Mouse (Mus musculus) embryonic facial prominence, embryonic 12.5 days (tissue): ENCODE measurements around the gene Bcl6. TPM values are rescaled to one million over a fixed set of nuclear protein-coding genes. Genes with fewer than 3 reads are reported as not detected.

Experiments used
- ATAC-seq: fragments of 200-750 bp; cut with Nextera tagmentation; 2 replicates; pipeline ENCODE4 v1.8.0; 2017; ENCODE audit not compliant: insufficient number of reproducible peaks, insufficient read depth, low FRiP score, low TSS enrichment
- H3K27ac ChIP-seq: fragments of 300-500 bp; sonication (generic); 2 replicates; pipeline ENCODE4 v1.5.1; 2016; ENCODE audit warnings: mild to moderate bottlenecking
- H3K27me3 ChIP-seq: fragments of 300-500 bp; sonication (generic); 2 replicates; pipeline ENCODE4 v1.6.1; 2016; ENCODE audit warnings: mild to moderate bottlenecking, moderate library complexity
- H3K36me3 ChIP-seq: fragments of 300-500 bp; sonication (generic); 2 replicates; pipeline ENCODE4 v1.6.1; 2016; ENCODE audit warnings: mild to moderate bottlenecking
- H3K4me1 ChIP-seq: fragments of 300-500 bp; sonication (generic); 2 replicates; pipeline ENCODE4 v1.6.1; 2016
- H3K4me2 ChIP-seq: fragments of 300-500 bp; sonication (generic); replicated peaks from 2 replicates; pipeline ENCODE4 v1.6.1; 2016; ENCODE audit warnings: mild to moderate bottlenecking, moderate library complexity
- H3K4me3 ChIP-seq: fragments of 300-500 bp; sonication (generic); 2 replicates; pipeline ENCODE4 v1.5.1; 2016; ENCODE audit warnings: mild to moderate bottlenecking
- H3K9ac ChIP-seq: fragments of 300-500 bp; sonication (generic); 2 replicates; pipeline ENCODE4 v1.6.1; 2016; ENCODE audit warnings: mild to moderate bottlenecking, moderate library complexity
- H3K9me3 ChIP-seq: fragments of 300-500 bp; sonication (generic); 2 replicates; pipeline ENCODE4 v1.6.1; 2016; ENCODE audit warnings: mild to moderate bottlenecking, moderate library complexity
- WGBS: fragments of 180-500 bp; shearing (Covaris S2); methylation state at CpG from one replicate; pipeline ENCODE4 v1.1.7; 2016; 5-methylcytosine and 5-hydroxymethylcytosine counted together
- polyA plus RNA-seq: library from polyadenylated mRNA; unstranded; fragments of >200 nt; fragmentation: Nextera tagmentation; extraction: Ambion mirVana; gene quantifications from 2 replicates; pipeline ENCODE4 v1.2.1, GENCODE M21; 2016

Bcl6 gene
- polyA plus RNA-seq, 1 experiment from 2014 or later = 0.51 TPM

- ATAC-seq = no peak
- peaks cover 26% of the 10 kb centered on the region for H3K27me3 ChIP-seq
- no peaks in the 10 kb centered on the region for H3K36me3 ChIP-seq
- H3K4me2 ChIP-seq = peak overlapping the region; percentile 88
- WGBS = 2% methylated on average over 30 of the region's 32 CpGs
- H3K27ac ChIP-seq = no peak overlapping the region
- peak overlapping the region; percentile 34 for H3K4me3 ChIP-seq
- H3K9ac ChIP-seq = peak overlapping the region; percentile 42; the same call in 1 of the 2 replicates
- H3K4me1 ChIP-seq = peaks cover 31% of the 10 kb centered on the region
- no peaks in the 10 kb centered on the region for H3K9me3 ChIP-seq
Observed at GRCm38 (mm10) chr16:23980991-23981720, 7.5 kb downstream of the Bcl6 start.

DNA sequence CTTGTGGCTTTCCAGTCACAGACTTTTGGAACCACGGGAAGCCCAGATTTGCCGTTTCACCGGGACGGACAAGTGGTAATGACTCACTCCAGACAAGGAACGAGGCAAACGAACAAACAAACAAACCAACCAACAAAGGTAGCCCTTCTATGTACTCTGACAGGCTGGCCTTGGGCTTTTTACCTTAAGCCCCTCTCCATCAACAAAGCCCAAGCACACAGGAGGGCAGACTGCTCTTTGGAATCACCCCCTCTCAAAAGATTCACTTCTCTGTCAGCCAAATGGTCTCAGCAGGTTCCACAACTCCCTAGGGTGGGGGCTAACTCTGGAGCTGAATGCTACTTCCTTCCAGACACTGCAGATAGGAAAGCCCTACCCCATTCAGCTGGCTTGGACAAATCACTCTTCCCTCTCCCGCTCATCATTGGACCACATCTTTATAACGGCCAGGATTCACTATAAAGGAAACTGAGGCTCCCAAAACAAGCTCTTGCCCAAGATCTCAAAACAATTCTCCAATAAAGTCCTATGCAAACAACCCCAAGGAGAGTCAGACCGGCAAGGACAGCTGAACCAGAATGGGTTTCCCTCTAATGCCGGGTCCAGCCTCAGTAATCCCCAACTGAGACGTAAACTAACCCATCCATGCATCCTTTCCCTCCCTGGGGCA lies 8.3 kb downstream of the Bcl6 start:
- Histone ChIP-seq H3K27ac (no peak overlapping the region), H3K9me3 (no peaks in the 10 kb centered on the region), H3K4me2 (peak overlapping the region; percentile 88), H3K4me3 (peak overlapping the region; percentile 34; the same call in 1 of the 2 replicates), H3K36me3 (no peaks in the 10 kb centered on the region), H3K27me3 (peaks cover 24% of the 10 kb centered on the region), H3K4me1 (peaks cover 28% of the 10 kb centered on the region), H3K9ac (peak overlapping the region; percentile 34; the same call in 1 of the 2 replicates)
- ATAC-seq = no peak
- 8% methylated on average over 11 of the region's 11 CpGs for WGBS

- 79% methylated on average over 9 of the region's 9 CpGs for WGBS
- H3K4me1 ChIP-seq = peaks cover 21% of the 10 kb centered on the region
- ATAC-seq = no peak
- H3K9me3 ChIP-seq = no peaks in the 10 kb centered on the region
- H3K4me2 ChIP-seq = no peak overlapping the region
- no peaks in the 10 kb centered on the region for H3K36me3 ChIP-seq
- peaks cover 21% of the 10 kb centered on the region for H3K27me3 ChIP-seq
- no peak overlapping the region for H3K4me3 ChIP-seq
- H3K27ac ChIP-seq = no peak overlapping the region
- H3K9ac ChIP-seq = no peak overlapping the region
Observed at GRCm38 (mm10) chr16:23979446-23979845, 9.2 kb downstream of the Bcl6 start.

- 72% methylated on average over 4 of the region's 4 CpGs for WGBS
- H3K36me3 ChIP-seq = no peaks in the 10 kb centered on the region
- no peaks in the 10 kb centered on the region for H3K9me3 ChIP-seq
- H3K27me3 ChIP-seq = peaks cover 21% of the 10 kb centered on the region
- H3K4me1 ChIP-seq = peaks cover 17% of the 10 kb centered on the region
- no peak for ATAC-seq
- no peak overlapping the region for H3K9ac ChIP-seq
- no peak overlapping the region for H3K4me3 ChIP-seq
- H3K4me2 ChIP-seq = no peak overlapping the region
- H3K27ac ChIP-seq = no peak overlapping the region
Observed at GRCm38 (mm10) chr16:23978495-23978894, 10.2 kb downstream of the Bcl6 start.

GRCm38 (mm10) chr16:23977732-23978131 lies 10.9 kb downstream of the Bcl6 start:
- Histone ChIP-seq H3K4me1 (peaks cover 16% of the 10 kb centered on the region), H3K4me3 (no peak overlapping the region), H3K27ac (no peak overlapping the region), H3K4me2 (no peak overlapping the region), H3K9ac (no peak overlapping the region), H3K9me3 (no peaks in the 10 kb centered on the region), H3K36me3 (no peaks in the 10 kb centered on the region), H3K27me3 (peaks cover 21% of the 10 kb centered on the region)
- WGBS = 82% methylated on average over 3 of the region's 3 CpGs
- no peak for ATAC-seq

DNA sequence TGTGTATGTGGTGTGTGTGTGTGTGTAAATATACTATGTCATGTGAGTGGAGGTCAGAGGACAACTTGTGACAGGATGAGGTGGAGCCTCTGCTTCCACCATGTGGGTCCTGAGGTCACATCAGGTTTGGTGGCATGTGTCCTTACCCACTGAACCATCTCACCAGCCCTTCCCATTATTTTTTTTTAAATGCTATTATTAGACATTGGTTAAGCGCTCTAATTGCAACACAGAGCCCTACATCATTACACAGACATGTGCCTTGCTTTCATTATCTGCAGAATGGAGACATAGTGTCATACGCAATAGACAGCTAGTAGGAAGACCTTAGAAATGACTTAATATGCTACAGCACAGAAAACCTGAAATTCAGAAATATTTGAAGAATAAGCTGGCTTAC lies 12.5 kb downstream of the Bcl6 start:
- Histone ChIP-seq H3K27me3 (peaks cover 21% of the 10 kb centered on the region), H3K4me1 (peaks cover 9% of the 10 kb centered on the region; the same call in 1 of the 2 replicates), H3K9ac (no peak overlapping the region), H3K9me3 (no peaks in the 10 kb centered on the region), H3K36me3 (no peaks in the 10 kb centered on the region), H3K4me2 (no peak overlapping the region), H3K27ac (no peak overlapping the region), H3K4me3 (no peak overlapping the region)
- 80% methylated on average over 2 of the region's 2 CpGs for WGBS
- no peak for ATAC-seq

- Histone ChIP-seq H3K4me1 (no peaks in the 10 kb centered on the region), H3K27me3 (no peaks in the 10 kb centered on the region), H3K9me3 (no peaks in the 10 kb centered on the region), H3K27ac (no peak overlapping the region), H3K4me2 (no peak overlapping the region), H3K36me3 (no peaks in the 10 kb centered on the region), H3K9ac (no peak overlapping the region), H3K4me3 (no peak overlapping the region)
- WGBS = 84% methylated on average over 9 of the region's 9 CpGs
- no peak for ATAC-seq
Observed at GRCm38 (mm10) chr16:23973635-23974367, 14.9 kb downstream of the Bcl6 start.

DNA sequence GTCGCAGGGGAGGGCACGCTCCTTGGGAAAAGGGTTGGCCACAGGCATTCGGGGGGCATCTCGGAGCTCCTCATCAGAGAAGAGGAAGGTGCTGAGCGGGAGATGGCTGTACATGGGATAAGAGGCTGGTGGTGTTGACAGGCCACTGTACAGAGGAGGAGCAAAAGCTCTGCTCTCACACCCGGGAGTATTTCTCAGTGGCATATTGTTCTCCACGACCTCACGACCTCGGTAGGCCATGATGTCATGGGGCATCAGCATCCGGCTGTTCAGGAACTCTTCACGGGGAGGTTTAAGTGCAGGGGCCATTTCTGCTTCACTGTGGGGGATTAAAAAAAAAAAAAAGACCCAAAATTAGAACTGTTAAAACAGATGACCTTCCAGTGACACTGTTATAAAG lies 15.8 kb downstream of the Bcl6 start:
- Histone ChIP-seq H3K27ac (no peak overlapping the region), H3K4me1 (no peaks in the 10 kb centered on the region), H3K9ac (no peak overlapping the region), H3K36me3 (peaks cover 2% of the 10 kb centered on the region; the same call in 1 of the 2 replicates), H3K27me3 (no peaks in the 10 kb centered on the region), H3K4me2 (no peak overlapping the region), H3K9me3 (no peaks in the 10 kb centered on the region), H3K4me3 (no peak overlapping the region)
- ATAC-seq = no peak
- WGBS = 71% methylated on average over 11 of the region's 11 CpGs

GRCm38 (mm10) chr16:23972126-23972740 lies 16.4 kb downstream of the Bcl6 start:
- Histone ChIP-seq H3K4me2 (no peak overlapping the region), H3K27me3 (no peaks in the 10 kb centered on the region), H3K4me1 (no peaks in the 10 kb centered on the region), H3K9ac (no peak overlapping the region), H3K9me3 (no peaks in the 10 kb centered on the region), H3K27ac (no peak overlapping the region), H3K36me3 (peaks cover 6% of the 10 kb centered on the region; the same call in 1 of the 2 replicates), H3K4me3 (no peak overlapping the region)
- no peak for ATAC-seq
- 76% methylated on average over 20 of the region's 20 CpGs for WGBS

DNA sequence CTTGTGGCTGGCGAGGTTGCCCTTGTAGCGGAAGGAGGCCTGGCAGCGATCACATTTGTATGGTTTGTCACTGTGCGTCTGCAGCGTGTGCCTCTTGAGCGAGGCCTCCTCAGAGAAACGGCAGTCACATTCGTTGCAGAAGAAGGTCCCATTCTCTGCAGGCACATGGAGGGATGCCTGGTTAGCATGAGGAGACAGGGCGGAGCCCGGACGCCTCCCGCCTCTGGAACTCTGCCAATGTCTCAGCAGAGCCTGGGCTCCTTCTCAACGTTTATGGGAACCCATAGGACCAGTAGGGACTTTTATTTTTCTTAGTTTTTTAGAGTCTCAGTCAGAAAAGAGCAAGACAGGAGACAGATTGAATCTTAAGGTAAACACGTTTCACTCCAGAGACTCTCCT lies 18.7 kb downstream of the Bcl6 start:
- Histone ChIP-seq H3K4me1 (no peaks in the 10 kb centered on the region), H3K4me2 (no peak overlapping the region), H3K9ac (no peak overlapping the region), H3K4me3 (no peak overlapping the region), H3K27ac (no peak overlapping the region), H3K9me3 (no peaks in the 10 kb centered on the region), H3K27me3 (no peaks in the 10 kb centered on the region), H3K36me3 (peaks cover 6% of the 10 kb centered on the region; the same call in 1 of the 2 replicates)
- no peak for ATAC-seq
- 79% methylated on average over 14 of the region's 14 CpGs for whole genome bisulfite sequencing

- H3K9me3 ChIP-seq = no peaks in the 10 kb centered on the region
- no peak for ATAC-seq
- peaks cover 6% of the 10 kb centered on the region; the same call in 1 of the 2 replicates for H3K36me3 ChIP-seq
- H3K27ac ChIP-seq = no peak overlapping the region
- 52% methylated on average over 4 of the region's 4 CpGs for WGBS
- H3K4me3 ChIP-seq = no peak overlapping the region
- H3K9ac ChIP-seq = no peak overlapping the region
- H3K4me2 ChIP-seq = no peak overlapping the region
- H3K27me3 ChIP-seq = no peaks in the 10 kb centered on the region
- no peaks in the 10 kb centered on the region; the same call in 1 of the 2 replicates for H3K4me1 ChIP-seq
Observed at GRCm38 (mm10) chr16:23968888-23969287, 19.8 kb downstream of the Bcl6 start.
